Mouse (Mus musculus) liver, embryonic 11.5 days (tissue): ENCODE results near the gene Syngr3. TPM values are rescaled to one million over a fixed set of nuclear protein-coding genes. Genes with fewer than 3 reads are reported as not detected.
"Not testable (repeated sequence)": the region's sequence is repeated elsewhere in the genome, so short reads cannot be mapped to it uniquely, and the experiment has no call there.

Experiments used
- ATAC-seq: fragments of 200-750 bp; cut with Nextera tagmentation; replicated peaks from 2 replicates; pipeline ENCODE4 v1.8.0; 2017; ENCODE audit warnings: moderate number of reproducible peaks, mild to moderate bottlenecking, moderate TSS enrichment, moderate library complexity; ENCODE audit not compliant: low FRiP score
- DNase-seq: peaks from one replicate; pipeline ENCODE4 v3.0.0-alpha.2; 2017; ENCODE audit warnings: low spot score
- H3K27ac ChIP-seq: fragments of 300-500 bp; sonication (generic); 2 replicates; pipeline ENCODE4 v1.5.1; 2014; ENCODE audit warnings: mild to moderate bottlenecking, low read depth, low read length, control low read depth
- H3K27me3 ChIP-seq: fragments of 300-500 bp; sonication (generic); replicated peaks from 2 replicates; pipeline ENCODE4 v1.6.1; 2014; ENCODE audit warnings: low read length, mixed read lengths; ENCODE audit not compliant: control insufficient read depth, insufficient read depth
- H3K36me3 ChIP-seq: fragments of 300-500 bp; sonication (generic); 2 replicates; pipeline ENCODE4 v1.6.1; 2014; ENCODE audit warnings: mild to moderate bottlenecking, low read length, moderate library complexity, mixed read lengths; ENCODE audit not compliant: control insufficient read depth, insufficient read depth
- H3K4me1 ChIP-seq: fragments of 300-500 bp; sonication (generic); replicated peaks from 2 replicates; pipeline ENCODE4 v1.6.1; 2014; ENCODE audit warnings: low read length, mixed read lengths; ENCODE audit not compliant: control insufficient read depth, insufficient read depth
- H3K4me2 ChIP-seq: fragments of 300-500 bp; sonication (generic); 2 replicates; pipeline ENCODE4 v1.6.1; 2014; ENCODE audit warnings: mild to moderate bottlenecking, control low read depth, moderate library complexity
- H3K4me3 ChIP-seq: fragments of 300-500 bp; sonication (generic); 2 replicates; pipeline ENCODE4 v1.5.1; 2014; ENCODE audit warnings: low read depth, low read length, control low read depth
- H3K9ac ChIP-seq: fragments of 300-500 bp; sonication (generic); 2 replicates; pipeline ENCODE4 v1.6.1; 2014; ENCODE audit warnings: low read depth, low read length, control low read depth
- H3K9me3 ChIP-seq: fragments of 300-500 bp; sonication (generic); 2 replicates; pipeline ENCODE4 v1.6.1; 2016; ENCODE audit warnings: low read length, inconsistent platforms, mixed read lengths; ENCODE audit not compliant: control insufficient read depth
- WGBS: fragments of 180-500 bp; shearing (Covaris S2); extraction: QIAGEN DNeasy Blood & Tissue Kit; methylation state at CpG from one replicate; pipeline ENCODE4 v1.1.7; 2014; 5-methylcytosine and 5-hydroxymethylcytosine counted together
- polyA plus RNA-seq: library from polyadenylated mRNA; unstranded; fragments of >200 nt; fragmentation: Nextera tagmentation; extraction: Ambion mirVana; gene quantifications from 2 replicates; pipeline ENCODE4 v1.2.1, GENCODE M21; 2014

Gene Syngr3
- polyA plus RNA-seq, 1 experiment from 2014 or later, result 0.49 TPM

GRCm38 (mm10) chr17:24667416-24667815 is 22.3 kb downstream of the Syngr3 start:
- Histone ChIP-seq H3K4me3 (no peak overlapping the region), H3K36me3 (no peaks in the 10 kb centered on the region), H3K9ac (no peak overlapping the region), H3K9me3 (no peaks in the 10 kb centered on the region), H3K4me1 (peaks cover 28% of the 10 kb centered on the region), H3K27me3 (no peaks in the 10 kb centered on the region), H3K4me2 (no peak overlapping the region), H3K27ac (no peak overlapping the region)
- DNase-seq, result no peak
- ATAC-seq, result no peak
- WGBS, result 28% methylated on average over 6 of the region's 6 CpGs

DNA sequence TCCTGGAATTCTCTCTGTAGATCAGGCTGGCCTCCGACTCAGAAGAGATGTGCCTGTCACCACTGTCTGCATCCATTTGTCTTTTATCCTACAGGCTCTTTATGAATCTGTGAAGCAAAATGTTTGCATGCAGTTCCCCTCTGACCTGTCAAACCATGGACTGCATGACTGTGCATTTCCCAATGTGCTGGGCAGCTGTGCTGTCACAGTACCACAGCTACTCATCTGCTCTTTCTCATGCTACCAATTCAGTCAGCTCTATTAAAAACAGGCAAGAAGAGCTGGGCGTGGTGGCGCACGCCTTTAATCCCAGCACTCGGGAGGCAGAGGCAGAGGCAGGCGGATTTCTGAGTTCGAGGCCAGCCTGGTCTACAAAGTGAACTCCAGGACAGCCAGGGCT is 22.7 kb downstream of the Syngr3 start:
- peaks cover 24% of the 10 kb centered on the region for H3K4me1 ChIP-seq
- H3K36me3 ChIP-seq, H3K9me3 ChIP-seq, ATAC-seq, H3K9ac ChIP-seq, H3K27ac ChIP-seq, H3K4me3 ChIP-seq, H3K27me3 ChIP-seq, H3K4me2 ChIP-seq, DNase-seq: not testable (repeated sequence)
- 55% methylated on average over 7 of the region's 7 CpGs for WGBS

DNA sequence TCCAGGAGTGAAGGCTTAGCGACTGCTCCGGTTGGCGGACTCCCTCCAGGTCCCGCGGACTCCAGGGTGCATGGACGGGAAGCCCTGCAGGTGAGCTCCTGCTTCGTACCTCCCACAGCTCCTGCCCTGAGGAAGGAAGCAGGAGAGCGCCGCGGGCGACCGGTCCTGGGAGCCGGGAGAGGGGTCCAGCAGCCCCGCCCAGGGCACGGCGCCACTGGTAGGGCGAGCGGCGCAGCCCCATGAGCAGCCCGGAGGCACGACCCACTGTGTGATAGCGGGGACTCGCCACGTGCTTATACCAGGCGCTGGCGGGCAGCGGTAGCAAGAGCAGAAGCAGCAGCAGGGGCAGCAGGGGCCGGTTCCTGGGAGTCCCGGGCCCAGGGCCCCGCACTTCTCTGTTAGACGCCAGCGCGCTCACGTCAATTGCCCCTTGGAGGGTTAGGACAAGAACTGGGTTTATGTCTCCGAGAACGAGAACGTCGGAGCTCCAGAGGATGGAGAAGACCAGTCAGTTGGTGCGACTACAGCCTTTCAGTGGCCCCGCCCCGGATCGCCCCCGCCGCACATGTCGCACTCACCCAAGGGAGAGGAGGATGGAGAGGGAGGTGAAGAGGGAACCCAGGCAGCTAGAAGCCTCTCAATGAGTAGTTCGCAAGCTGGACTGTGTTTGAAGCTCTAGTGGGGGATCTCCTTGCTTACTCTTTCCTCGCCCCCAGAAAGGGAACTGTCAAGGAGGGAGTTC is 31.6 kb downstream of the Syngr3 start, which contains the start of gene Npw:
TSS of gene Npw (minus strand) at position 441 of the 742 bp plus-strand sequence.
- Histone ChIP-seq H3K9ac (peak within 1 kb of the TSS; percentile 44), H3K27me3 (peaks cover 43% of the 10 kb centered on the region), H3K4me3 (peak within 1 kb of the TSS; percentile 40), H3K27ac (no peak within 1 kb of the TSS), H3K9me3 (no peaks in the 10 kb centered on the region), H3K36me3 (no peaks in the 10 kb centered on the region), H3K4me1 (peaks cover 10% of the 10 kb centered on the region; the same call in 1 of the 2 replicates), H3K4me2 (peak within 1 kb of the TSS; percentile 72)
- DNase-seq (no peak), ATAC-seq (0 out of 2 replicates have a peak, but pooled peaks have one; percentile 46)
- WGBS, result 2% methylated on average over 47 of the region's 47 CpGs

- no peaks in the 10 kb centered on the region for H3K36me3 ChIP-seq
- no peaks in the 10 kb centered on the region for H3K9me3 ChIP-seq
- H3K4me1 ChIP-seq, result peaks cover 15% of the 10 kb centered on the region
- no peak for DNase-seq
- ATAC-seq, result no peak
- peaks cover 53% of the 10 kb centered on the region for H3K27me3 ChIP-seq
- no peak overlapping the region for H3K9ac ChIP-seq
- no peak overlapping the region for H3K27ac ChIP-seq
- WGBS, result 72% methylated on average over 4 of the region's 4 CpGs
- no peak overlapping the region for H3K4me2 ChIP-seq
- no peak overlapping the region for H3K4me3 ChIP-seq
Measured at GRCm38 (mm10) chr17:24654969-24655368, 34.8 kb downstream of the Syngr3 start.

- H3K4me1 ChIP-seq, result peaks cover 21% of the 10 kb centered on the region
- peak overlapping the region; percentile 55 for H3K4me2 ChIP-seq
- peak overlapping the region; percentile 23; the same call in 1 of the 2 replicates for H3K4me3 ChIP-seq
- peaks cover 52% of the 10 kb centered on the region for H3K27me3 ChIP-seq
- H3K9ac ChIP-seq, result no peak overlapping the region
- ATAC-seq (no peak; the same call in 1 of the 2 replicates), DNase-seq (peak; percentile 83)
- WGBS, result 5% methylated on average over 19 of the region's 19 CpGs
- no peaks in the 10 kb centered on the region for H3K36me3 ChIP-seq
- H3K9me3 ChIP-seq, result no peaks in the 10 kb centered on the region
- no peak overlapping the region for H3K27ac ChIP-seq
Measured at GRCm38 (mm10) chr17:24653967-24654710, 35.6 kb downstream of the Syngr3 start.

- H3K4me3 ChIP-seq, result no peak overlapping the region
- H3K9me3 ChIP-seq, result no peaks in the 10 kb centered on the region
- H3K36me3 ChIP-seq, result no peaks in the 10 kb centered on the region
- no peak overlapping the region for H3K9ac ChIP-seq
- ATAC-seq (no peak), DNase-seq (no peak)
- 46% methylated on average over 3 of the region's 3 CpGs for WGBS
- H3K27ac ChIP-seq, result no peak overlapping the region
- peaks cover 34% of the 10 kb centered on the region for H3K27me3 ChIP-seq
- H3K4me1 ChIP-seq, result peaks cover 14% of the 10 kb centered on the region
- no peak overlapping the region for H3K4me2 ChIP-seq
Measured at GRCm38 (mm10) chr17:24651835-24652234, 37.9 kb downstream of the Syngr3 start.

GRCm38 (mm10) chr17:24650766-24651165 is 39.0 kb downstream of the Syngr3 start:
- no peak overlapping the region; the same call in 1 of the 2 replicates for H3K4me3 ChIP-seq
- no peak overlapping the region for H3K9ac ChIP-seq
- DNase-seq, result no peak
- ATAC-seq, result no peak
- peaks cover 29% of the 10 kb centered on the region for H3K27me3 ChIP-seq
- WGBS, result 70% methylated on average over 4 of the region's 4 CpGs
- H3K4me1 ChIP-seq, result peaks cover 19% of the 10 kb centered on the region
- no peak overlapping the region for H3K27ac ChIP-seq
- H3K4me2 ChIP-seq, result peak overlapping the region; percentile 97
- H3K9me3 ChIP-seq, result no peaks in the 10 kb centered on the region
- no peaks in the 10 kb centered on the region for H3K36me3 ChIP-seq

- under 1% methylated on average over 26 of the region's 41 CpGs for WGBS
- DNase-seq (no peak), ATAC-seq (peak; percentile 72)
- no peaks in the 10 kb centered on the region for H3K36me3 ChIP-seq
- H3K4me1 ChIP-seq, result peaks cover 25% of the 10 kb centered on the region
- peak within 1 kb of the TSS; percentile 77 for H3K9ac ChIP-seq
- H3K4me3 ChIP-seq, result peak within 1 kb of the TSS; percentile 71
- H3K9me3 ChIP-seq, result no peaks in the 10 kb centered on the region
- peak within 1 kb of the TSS; percentile 97 for H3K4me2 ChIP-seq
- H3K27me3 ChIP-seq, result peaks cover 29% of the 10 kb centered on the region
- H3K27ac ChIP-seq, result no peak within 1 kb of the TSS
Measured at GRCm38 (mm10) chr17:24650070-24650616, 39.6 kb downstream of the Syngr3 start, which contains the start of gene Slc9a3r2. Gene Slc9a3r2, minus strand, starts transcription at chr17:24650327.
